Mouse (Mus musculus) layer of hippocampus, adult 9-10 months (tissue): ENCODE results near the gene Plekhm1.

Source experiments
- DNase-seq: peaks from one replicate; pipeline ENCODE4 v3.0.0; 2022; ENCODE audit warnings: low spot score

Gene Plekhm1

DNA sequence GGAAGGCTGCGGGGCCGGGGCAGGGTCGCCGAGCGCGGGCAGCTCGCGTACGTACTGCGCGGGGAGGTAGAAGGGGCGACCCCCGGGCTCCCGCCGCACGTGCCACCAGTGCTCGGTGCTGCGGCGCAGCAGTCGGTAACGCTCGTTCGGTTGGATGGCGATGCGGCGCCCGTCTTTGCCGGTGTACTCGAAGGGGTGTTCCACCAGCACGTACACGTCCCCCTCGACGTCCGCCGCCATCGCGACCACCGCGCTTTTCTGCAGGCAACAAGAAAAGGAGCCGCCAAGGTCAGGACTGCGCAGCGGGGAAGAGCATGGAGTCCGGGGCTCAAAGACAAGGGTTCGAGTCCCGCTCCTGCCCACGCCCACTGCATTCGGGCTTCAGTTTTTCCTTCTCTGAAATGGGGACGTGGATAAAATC, 51.8 kb downstream of the Plekhm1 start:
- DNase-seq: no peak

DNA sequence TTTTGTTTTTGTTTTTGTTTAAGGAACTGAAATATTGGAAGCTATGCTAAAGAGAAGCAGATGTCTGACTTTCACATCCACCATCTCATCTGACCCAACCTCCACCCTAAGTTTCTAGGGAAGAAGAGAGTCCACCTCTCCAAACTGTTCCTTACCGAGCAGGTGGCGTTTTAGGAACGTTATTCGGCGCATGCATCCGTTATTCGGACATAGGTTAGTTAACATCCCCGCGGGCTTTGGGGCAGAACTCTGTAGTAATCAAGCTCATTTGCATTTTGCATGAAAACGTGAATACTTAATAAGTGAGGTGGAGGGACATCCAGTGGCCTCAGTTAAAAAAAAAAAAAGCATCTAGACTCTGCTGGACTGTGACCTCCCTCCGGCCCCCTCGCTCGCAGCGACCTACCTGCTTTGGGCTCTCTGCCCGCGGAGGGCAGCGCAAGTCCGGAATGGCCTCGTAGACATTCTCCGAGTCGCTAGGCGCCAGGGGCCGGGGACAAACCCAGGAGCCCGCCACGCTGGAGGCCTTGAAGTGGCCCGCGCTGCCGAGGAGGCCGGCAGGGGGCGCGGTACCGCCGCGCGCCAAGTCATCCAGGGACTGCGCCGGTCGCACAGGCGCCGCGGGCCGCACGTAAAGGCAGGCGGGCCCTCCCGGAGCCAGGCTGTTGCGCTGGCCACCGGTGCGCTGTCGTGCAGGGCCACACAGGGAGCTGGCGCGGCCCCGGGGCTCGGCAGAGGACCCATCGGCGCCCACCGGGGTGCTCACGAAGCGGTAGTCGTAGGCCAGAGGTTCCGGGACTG, 52.4 kb downstream of the Plekhm1 start:
- no peak for DNase-seq

DNA sequence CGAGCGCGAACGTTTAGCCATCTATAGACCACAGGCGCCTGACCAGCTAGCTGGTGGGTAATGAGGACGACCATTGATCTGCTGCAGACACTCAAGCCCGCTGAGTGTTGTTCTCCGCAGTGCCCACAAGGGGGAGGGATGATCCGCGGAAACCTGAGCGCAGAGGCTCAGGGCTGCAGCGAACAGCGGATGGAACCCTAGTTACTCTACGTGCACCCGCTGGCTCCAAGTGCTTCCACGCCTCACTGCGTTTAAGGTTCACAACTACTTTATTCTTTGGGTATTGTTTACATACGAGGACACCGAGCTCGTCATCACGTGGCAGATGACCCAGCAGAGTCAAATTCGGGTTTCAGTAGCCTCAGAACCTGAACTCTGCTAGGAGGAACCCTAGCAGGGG, 53.4 kb downstream of the Plekhm1 start:
- peak; percentile 57 for DNase-seq

DNA sequence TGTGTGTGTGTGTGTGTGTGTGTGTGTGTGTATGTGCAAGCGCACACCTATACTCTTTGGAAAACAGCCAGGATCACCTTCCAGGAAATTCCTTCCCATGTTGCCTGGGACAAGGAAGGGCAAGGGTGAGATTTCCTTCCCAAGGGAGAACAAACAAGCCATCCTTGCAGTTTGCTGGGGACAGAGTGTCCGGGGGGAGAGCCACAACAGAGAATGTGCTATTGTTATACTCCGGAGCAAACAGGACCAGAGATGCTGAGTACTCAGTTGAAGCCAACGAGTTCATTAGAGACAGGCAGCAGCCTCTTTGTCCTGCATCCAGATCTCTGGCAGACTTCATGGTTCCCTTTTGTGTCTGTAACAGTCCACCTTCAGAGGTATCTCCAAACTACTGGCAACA, 54.2 kb downstream of the Plekhm1 start:
- DNase-seq: no peak

DNA sequence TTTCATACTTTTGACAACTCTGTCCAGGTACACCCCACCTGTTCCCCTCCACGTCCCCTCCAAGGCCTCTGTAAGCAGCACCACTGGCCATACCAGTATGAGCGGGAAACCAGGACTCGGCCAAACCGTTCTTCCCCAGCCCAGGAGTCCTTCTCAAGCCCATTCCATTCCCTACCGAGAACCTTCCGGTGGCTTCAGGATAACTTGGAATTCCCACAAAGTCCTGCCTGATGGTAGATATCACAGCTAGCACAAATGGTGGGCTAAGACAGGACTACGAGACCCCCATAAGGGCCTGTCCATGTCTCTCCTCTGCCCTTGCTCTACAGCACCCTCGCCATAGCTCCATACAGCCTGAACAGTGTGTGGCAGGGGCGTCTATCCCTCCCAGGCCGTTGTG, 54.8 kb downstream of the Plekhm1 start:
- no peak for DNase-seq

DNA sequence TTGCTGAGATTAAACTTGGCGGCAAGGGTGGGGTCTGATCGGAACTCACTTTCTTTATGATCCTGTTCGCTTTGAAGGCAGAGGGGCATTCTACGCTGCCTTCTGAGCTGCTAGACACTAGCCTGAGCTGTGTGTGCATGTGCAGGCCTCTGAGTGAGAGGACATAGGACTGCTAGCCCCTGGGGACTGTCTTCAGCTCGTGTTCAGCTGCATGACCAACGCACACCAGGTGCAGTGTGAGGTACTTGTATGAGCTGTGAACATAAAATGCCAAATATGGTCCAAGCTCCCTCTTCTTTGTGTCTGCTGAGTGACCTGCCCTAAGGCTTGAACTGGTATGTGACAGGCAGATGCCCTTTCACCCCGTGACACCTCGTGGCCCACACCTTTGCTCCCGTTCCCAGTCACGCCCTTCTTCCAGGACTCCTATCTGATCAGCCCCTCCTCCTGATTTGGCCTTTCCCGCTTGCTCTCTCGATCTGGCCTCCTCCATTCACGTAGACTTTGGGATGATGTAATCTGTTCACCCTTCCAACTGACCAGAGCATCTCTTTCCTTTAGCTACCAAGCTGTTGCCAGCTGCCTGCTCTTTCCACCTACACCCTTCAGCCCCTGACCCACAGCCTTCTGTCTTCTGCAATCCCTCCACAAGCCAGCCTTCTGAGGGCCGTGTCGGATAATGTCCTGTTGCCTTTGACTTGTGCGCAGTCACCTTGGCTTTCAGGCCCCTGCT, 55.4 kb downstream of the Plekhm1 start:
- DNase-seq: no peak

DNA sequence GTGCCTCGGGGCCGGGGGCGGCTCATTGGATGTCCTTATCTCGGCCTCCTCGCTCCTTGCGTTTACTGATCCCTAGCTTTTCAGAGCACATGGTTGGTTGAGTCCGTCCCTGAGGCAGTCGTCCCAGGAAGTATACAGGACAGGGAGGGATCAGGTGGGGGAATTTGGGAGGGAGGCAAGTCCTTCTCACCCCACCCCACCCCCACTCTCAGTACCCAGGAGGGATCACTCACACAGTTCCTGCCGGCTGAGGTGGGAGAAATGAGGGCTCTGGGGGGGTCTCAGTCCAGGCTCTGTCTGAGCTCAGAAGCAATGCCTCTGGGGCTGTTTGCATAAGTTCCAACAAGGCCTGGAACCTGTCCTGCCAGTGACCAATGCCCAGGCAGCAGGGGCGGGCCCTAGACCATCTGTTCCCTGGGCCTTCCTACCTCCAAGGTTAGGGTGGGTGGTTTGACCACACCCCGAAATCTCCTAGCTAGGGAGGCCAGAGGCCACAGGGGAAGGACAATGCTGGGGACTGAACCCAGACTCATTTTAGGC, 56.4 kb downstream of the Plekhm1 start:
- no peak for DNase-seq

DNA sequence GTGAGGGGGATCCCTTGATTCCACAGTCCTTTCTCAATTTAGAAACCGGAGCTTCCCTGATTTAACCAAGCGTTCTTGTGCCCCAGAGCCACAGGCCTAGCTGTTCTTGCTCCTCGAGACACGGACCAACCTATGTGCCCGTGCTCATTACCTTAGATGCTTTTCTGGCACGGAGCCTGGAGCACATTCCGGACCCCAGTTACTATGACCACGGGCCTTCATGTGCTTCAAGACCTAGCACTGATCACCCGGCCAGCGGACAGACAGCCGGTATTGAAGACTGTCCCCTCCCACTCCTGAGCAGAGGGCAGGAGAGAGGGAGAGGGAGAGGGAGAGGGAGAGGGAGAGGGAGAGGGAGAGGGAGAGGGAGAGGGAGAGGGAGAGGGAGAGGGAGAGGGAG, 57.2 kb downstream of the Plekhm1 start:
- DNase-seq: no peak

DNA sequence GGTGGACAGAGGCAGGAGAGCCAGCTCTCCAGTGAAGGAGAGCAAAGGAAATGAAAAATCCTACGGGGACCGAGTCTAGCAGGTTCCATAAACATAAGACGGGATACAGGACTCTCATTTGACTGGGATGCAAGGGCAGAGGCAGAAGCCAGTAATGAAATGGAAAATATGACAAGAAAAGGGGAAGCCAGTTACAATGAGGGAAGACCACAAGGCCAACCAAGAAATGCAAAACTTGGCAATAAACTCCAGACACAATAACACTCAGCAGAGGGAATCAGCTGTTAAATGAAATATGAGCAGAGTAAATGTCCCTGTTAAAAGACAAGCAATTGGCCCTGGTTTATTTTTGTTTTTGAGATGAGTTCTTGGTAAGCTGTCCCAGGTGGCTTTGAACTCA, 58.5 kb downstream of the Plekhm1 start:
- DNase-seq: no peak

DNA sequence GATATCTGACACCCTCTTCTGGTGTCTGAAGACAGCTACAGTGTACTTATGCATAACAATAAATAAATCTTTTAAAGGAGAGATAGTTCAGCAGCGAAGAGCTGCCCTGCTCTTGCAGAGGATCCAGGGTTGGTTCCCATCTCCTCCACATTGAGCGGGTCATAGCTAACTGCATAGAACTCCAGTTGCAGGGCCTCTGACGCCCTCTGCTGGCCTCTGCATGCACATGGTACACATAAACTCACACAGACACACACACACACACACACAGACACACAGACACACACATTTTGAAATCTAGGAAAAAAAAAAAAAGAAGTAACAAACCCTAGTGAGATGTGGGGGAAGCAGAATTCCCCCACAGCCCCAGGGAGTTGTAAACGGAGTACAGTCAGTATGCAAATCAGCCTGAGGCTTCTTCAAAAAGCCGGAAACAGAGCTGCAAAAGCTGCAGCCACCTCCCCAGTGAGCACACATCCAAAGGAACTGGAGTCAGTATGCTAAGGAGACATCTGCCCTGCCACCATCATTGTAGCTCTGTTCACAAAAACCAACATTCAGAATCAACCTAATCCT, 60.2 kb downstream of the Plekhm1 start:
- DNase-seq: no peak

DNA sequence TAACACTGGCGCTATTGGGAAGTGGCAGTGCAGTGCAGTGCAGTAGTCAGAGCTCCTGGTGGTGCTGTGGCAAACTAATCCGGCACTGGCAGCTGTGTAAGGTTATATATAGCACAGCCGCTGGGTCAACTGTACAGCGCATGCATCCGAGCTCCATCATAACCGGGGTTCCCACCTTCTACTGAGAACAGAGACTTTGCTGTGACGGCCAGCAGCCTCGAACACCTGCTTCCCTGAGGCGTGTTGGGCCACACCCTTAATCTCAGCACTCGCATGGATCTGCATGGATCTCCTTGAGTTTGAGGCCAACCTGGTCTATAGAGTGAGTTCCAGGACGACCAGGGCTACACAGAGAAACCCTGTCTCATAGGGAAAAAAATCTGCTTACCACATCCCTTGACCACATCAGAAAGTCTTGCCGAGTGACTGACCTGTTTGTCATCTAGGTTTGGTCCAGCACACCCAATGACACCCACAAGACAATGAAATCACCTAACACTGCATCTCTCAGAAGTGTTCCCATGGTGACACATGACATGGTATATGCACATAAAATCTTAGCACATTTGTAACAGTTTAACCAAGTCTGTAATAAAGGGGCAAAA, 61.7 kb downstream of the Plekhm1 start:
- no peak for DNase-seq

DNA sequence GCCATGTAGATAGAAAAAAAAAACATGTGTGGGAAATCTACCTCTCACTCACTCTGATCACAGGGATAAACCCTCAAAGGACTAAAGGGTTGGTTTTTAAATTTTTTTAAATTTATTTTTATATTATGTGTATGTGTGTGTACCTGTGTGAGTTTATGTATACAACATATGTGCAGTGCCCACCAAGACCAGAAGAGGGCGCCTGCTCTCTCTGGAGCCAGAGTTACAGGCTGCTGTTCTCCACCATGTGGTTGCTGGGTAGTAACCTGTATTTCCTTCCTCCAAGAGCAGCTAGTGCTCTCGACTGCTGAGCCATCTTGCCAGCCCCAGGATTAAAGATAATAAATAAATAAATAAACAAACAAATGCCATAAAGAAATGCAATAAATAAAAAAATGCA, 62.8 kb downstream of the Plekhm1 start:
- DNase-seq: no peak

DNA sequence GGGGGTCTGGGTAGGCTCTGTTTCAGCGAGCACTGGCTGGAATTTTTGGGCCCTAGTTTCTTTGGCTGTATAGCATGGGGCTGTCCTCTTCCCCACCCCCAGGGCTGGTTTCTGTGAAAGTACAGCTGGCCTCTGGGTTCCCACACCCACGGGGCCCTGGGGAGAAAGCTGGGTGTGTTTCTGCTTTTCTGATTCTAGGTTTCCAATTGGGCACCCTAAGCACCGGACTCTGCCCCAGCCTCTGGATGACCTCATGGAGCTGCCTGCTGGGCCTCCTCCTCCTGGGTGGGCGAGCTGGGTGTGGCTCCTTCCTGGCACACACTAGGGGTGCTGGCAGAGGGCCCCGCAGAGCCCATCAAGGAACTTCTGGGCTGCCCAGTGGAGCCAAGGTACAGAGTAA, 65.8 kb downstream of the Plekhm1 start:
- no peak for DNase-seq

DNA sequence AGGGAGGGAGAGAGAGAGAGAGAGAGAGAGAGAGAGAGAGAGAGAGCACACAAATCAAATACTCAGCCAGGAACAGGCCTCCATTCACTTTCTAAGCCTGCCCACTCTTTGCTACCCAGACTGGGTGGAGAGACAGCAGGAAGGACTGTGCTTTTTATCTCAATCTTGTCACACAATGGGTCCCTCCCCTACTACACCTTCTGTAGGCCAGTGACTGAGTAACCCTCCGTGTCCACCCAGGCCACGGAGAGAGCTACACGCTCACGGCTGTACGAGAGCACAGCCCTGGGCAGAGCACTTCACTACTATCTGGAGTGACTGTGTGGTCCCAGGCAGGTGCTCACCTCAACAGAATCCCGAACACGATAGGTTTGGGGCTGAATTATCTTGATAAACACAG, 66.3 kb downstream of the Plekhm1 start:
- no peak for DNase-seq

DNA sequence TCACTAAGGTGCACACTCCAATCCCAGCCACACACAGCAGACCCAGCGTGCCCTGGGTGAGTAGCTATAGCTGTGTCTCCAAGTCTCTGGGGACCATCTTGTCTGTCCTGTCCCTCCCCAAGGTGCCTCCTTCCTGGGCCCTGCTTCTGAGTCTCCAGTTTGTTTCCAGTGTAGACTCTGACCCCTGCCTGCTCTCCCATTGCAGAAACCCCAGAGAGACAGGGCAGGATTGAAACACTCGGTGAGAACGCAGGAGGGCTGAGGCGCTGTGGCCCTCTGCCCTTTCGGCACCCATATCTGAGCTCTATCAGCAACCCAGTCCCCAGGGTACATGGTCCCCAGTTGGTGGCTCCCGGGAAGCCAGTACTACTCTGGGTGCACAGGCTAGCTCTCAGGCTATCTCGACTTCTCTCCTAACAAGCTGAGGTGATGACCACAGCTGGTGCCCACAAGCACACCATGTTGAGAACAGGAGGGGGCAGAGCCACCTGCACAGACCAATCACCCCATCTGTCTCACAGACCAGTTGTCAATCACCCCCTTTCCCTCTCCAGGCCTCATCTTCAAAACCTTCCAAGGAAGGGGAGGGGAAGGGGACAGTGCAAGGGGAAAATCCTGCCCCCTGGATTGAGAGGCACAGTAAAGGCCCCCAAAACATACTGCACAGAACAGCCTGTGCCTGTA, 66.9 kb downstream of the Plekhm1 start:
- DNase-seq: no peak

DNA sequence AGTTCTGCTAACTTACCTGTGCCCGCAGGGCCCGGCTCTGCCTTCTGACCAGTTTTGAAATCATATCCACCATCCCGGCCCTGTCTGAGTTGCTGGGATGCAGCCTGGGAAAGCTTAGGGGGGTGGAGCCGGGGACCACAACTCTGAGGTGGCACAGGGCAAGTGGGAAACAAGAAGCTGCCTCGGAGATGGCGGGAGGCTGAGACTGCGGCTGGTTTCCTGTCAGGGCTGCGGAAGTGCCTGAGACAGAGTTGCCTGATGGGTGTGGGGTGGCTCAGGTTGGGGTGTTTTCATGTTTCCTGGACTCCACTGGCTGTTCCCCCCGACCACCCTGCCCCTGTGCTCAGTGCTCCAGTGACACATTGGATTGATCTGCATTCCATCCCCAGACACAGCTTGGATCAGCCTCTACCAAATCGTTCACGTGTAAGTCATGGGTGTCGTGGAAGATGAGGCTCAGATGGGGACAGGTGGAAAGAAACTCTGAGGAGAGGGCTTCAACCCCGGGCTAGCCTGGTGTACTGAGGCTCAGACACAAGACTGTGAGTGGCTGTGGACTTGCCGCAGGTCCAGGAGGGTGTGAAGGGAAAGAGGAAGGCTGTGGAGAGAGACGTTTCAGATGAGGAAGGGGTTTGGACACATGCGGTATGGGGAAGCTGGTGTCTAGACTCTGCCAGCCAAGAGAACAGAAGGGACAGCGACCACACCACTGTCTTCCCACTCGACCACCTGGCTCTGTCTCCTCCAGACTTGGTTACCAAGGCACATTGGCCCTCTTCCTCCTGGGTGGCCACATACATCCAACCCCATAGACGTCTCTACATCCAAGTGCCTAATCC, 67.8 kb downstream of the Plekhm1 start:
- no peak for DNase-seq

DNA sequence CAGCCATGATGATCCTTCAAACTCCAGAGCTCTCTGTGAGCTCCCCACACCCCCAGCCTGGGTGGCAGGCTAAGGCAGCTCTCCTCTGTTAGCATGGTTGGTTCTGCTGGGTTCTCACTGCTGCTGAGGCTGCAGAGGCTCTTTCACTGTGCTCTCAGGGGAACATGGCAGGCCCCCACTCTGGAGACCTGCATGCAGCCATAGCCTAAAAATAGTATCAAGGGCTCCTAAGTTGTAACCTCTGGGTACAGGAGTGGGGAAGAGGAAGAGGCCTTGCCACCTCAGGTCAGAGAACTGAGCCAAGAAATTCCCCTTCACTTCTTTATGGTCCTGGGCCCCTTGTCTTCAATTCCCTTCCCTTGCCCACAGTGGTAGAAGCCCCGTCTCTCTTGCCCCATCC, 68.6 kb downstream of the Plekhm1 start:
- no peak for DNase-seq

DNA sequence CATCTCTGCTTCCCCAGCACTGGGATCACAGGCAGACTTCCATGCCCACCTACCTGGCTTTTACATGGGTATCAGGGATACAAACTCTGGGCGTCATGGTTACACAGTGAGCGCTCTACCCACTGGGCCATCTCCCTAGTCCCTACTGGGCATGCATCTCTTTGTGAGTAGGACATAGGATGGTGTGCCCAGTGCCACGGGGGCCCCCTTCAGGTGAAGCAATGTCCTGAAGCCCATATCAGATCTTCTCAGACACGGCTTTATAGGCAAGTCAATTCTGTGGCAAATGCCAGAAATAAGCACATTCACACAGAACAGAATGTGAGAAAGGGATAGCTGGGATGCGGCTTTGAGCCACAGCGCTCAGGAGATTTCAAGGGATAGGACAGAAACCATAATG, 69.4 kb downstream of the Plekhm1 start:
- no peak for DNase-seq

DNA sequence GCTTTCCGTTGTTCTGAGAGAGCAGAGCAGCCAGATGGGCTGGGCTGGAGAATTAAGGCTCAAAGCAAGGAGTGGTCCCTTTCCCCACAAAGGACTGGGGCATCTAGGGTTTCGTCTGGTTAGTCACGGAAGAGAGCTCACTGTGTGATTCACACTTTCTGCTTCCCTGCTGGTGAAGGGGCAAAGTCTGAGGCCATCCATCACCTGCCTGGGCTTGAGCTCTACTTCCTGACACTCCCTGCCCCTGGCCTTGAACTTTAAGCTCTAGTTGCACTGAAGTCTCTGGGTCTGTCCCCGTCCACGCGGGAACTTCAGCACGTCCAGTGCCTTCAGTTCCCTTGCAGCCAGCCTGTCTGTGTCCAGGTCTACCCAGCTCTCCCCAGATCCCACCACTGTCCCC, 71.8 kb downstream of the Plekhm1 start:
- no peak for DNase-seq

DNA sequence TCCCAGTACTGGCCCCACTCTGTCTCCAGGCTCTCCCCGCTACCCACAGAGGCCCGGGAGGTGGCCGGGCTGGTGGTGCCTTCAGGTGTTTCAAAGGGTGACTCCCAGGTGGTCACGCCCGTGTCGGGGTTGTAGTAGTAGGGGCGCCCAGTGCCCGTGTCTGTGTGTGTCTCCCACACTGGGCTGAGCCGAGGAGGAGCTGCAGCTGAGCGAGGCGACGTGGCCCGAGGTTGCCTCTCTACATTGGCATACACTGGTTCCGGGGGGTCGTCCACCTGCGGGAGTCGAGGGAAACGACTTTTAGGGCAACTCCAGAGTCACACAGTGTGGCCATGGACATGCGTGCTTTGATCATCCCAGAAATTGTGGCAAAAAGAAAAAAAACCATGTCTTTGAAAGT, 72.4 kb downstream of the Plekhm1 start:
- DNase-seq: no peak
